Mouse (Mus musculus) intestine, embryonic 14.5 days (tissue): ENCODE data around the gene Cd19. TPM values are rescaled to one million over a fixed set of nuclear protein-coding genes. Genes with fewer than 3 reads are reported as not detected.

Source experiments
- ATAC-seq: fragments of 200-750 bp; cut with Nextera tagmentation; replicated peaks from 2 replicates; pipeline ENCODE4 v1.8.0; 2017; ENCODE audit warnings: low read depth, moderate number of reproducible peaks, moderate TSS enrichment, moderate library complexity; ENCODE audit not compliant: low FRiP score, low TSS enrichment
- DNase-seq: peaks from one replicate; pipeline ENCODE4 v3.0.0-alpha.2; 2018; ENCODE audit warnings: low spot score
- H3K27ac ChIP-seq: fragments of 300-500 bp; sonication (generic); 2 replicates; pipeline ENCODE4 v1.5.1; 2014; ENCODE audit warnings: low read depth, mild to moderate bottlenecking, control low read depth
- H3K27me3 ChIP-seq: fragments of 300-500 bp; sonication (generic); replicated peaks from 2 replicates; pipeline ENCODE4 v1.6.1; 2014; ENCODE audit warnings: low read length, control low read depth; ENCODE audit not compliant: control insufficient read depth, insufficient read depth
- H3K36me3 ChIP-seq: fragments of 300-500 bp; sonication (generic); 2 replicates; pipeline ENCODE4 v1.6.1; 2014; ENCODE audit warnings: low read length, control low read depth; ENCODE audit not compliant: control insufficient read depth, insufficient read depth
- H3K4me1 ChIP-seq: fragments of 300-500 bp; sonication (generic); replicated peaks from 2 replicates; pipeline ENCODE4 v1.6.1; 2014; ENCODE audit warnings: low read length, control low read depth, mixed read lengths; ENCODE audit not compliant: control insufficient read depth, insufficient read depth
- H3K4me2 ChIP-seq: fragments of 300-500 bp; sonication (generic); 2 replicates; pipeline ENCODE4 v1.6.1; 2014; ENCODE audit warnings: low read length
- H3K4me3 ChIP-seq: fragments of 300-500 bp; sonication (generic); 2 replicates; pipeline ENCODE4 v1.5.1; 2014; ENCODE audit warnings: low read depth, low read length, control low read depth, mixed read lengths
- H3K9ac ChIP-seq: fragments of 300-500 bp; sonication (generic); 2 replicates; pipeline ENCODE4 v1.6.1; 2014; ENCODE audit warnings: mild to moderate bottlenecking, low read length
- H3K9me3 ChIP-seq: fragments of 300-500 bp; sonication (generic); 2 replicates; pipeline ENCODE4 v1.6.1; 2016; ENCODE audit warnings: low read length, control low read depth; ENCODE audit not compliant: control insufficient read depth
- WGBS: fragments of 180-500 bp; shearing (Covaris S2); extraction: QIAGEN DNeasy Blood & Tissue Kit; methylation state at CpG from one replicate; pipeline ENCODE4 v1.1.7; 2014; 5-methylcytosine and 5-hydroxymethylcytosine counted together
- microRNA-seq: library from miRNA; unstranded; fragments of <30 nt; microRNA quantifications from one replicate; pipeline ENCODE4, GENCODE M21; 2016
- polyA plus RNA-seq: library from polyadenylated mRNA; unstranded; fragments of >200 nt; fragmentation: Nextera tagmentation; extraction: Ambion mirVana; gene quantifications from 2 replicates; pipeline ENCODE4 v1.2.1, GENCODE M21; 2014

Cd19 gene
- polyA plus RNA-seq, 1 experiment from 2014 or later = not detected

DNA sequence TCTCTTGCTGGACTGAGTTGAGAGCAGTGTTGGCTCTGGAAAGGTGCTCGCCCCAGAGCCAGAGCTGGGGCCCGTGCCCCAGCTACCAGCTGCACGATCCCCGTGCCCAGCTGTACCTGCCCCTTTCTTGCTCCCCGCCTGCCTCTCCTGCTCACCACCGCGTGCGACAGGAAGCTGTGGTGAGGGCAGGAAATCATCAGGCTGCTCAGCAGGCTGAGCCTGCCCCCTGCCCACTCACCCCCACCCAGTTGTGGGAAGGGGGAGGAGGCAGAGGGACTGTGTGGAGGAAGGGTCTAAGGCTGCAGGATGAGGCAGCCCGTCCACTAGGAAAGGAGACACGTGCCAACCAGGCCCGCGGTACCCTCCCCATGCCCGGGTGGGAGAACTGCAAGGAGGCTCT, 45.3 kb downstream of the Cd19 start, which contains the start of gene Lat:
TSS of gene Lat (minus strand) at position 178 of the 400 bp plus-strand sequence.
- Histone ChIP-seq H3K4me3 (no peak within 1 kb of the TSS), H3K9me3 (no peaks in the 10 kb centered on the region), H3K36me3 (peaks cover 45% of the 10 kb centered on the region), H3K9ac (no peak within 1 kb of the TSS), H3K4me2 (no peak within 1 kb of the TSS), H3K27me3 (no peaks in the 10 kb centered on the region), H3K27ac (no peak within 1 kb of the TSS), H3K4me1 (no peaks in the 10 kb centered on the region)
- ATAC-seq (0 out of 2 replicates have a peak, but pooled peaks have one; percentile 13), DNase-seq (no peak)
- 76% methylated on average over 13 of the region's 13 CpGs for WGBS

DNA sequence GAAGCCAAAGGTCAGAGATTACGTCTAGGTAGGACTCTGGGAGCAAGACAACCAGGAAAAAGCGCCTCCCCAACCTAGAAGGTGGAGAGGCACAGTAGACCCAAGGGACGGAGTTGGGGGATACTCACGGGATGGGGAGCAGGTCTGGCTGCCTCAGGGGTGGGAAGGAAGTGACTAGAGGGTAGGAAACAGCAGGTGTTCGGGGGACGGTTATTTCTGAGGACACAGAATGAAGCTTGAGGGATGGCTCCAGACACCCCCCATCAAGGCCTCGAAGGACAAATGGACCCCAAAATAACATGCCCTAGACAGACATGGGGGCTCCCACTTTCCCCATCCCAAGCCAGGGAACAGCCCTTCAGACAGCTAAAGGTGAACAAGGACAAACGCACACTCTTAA, 46.3 kb downstream of the Cd19 start:
- 92% methylated on average over 8 of the region's 8 CpGs for WGBS
- DNase-seq = no peak
- Histone ChIP-seq H3K4me2 (no peak overlapping the region), H3K4me1 (no peaks in the 10 kb centered on the region), H3K9me3 (no peaks in the 10 kb centered on the region), H3K27ac (no peak overlapping the region), H3K9ac (no peak overlapping the region), H3K36me3 (peaks cover 36% of the 10 kb centered on the region), H3K27me3 (no peaks in the 10 kb centered on the region), H3K4me3 (no peak overlapping the region)
- no peak for ATAC-seq

DNA sequence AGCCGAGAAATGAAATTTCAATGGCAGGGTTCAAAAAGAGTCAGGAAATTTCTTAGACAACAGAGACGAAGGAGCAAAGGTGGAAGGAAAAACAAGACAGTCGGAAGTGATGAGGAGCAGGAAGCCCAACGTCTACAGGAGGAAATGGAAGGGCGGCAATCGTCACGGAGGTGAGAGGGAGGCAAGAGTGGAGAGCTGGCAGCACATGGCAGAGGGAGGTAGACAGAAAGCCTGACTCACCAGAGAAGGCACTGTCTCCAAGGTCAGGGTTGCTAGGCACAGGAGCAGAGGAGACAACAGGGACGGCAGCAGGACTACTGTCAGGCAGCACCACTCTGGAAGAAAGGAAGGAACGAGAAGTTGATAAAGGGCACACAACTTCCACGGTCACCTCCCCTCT, 47.1 kb downstream of the Cd19 start:
- no peak for ATAC-seq
- no peak overlapping the region for H3K4me2 ChIP-seq
- no peak for DNase-seq
- no peak overlapping the region for H3K27ac ChIP-seq
- no peak overlapping the region for H3K4me3 ChIP-seq
- 86% methylated on average over 10 of the region's 10 CpGs for WGBS
- no peak overlapping the region for H3K9ac ChIP-seq
- peaks cover 30% of the 10 kb centered on the region for H3K36me3 ChIP-seq
- no peaks in the 10 kb centered on the region for H3K4me1 ChIP-seq
- no peaks in the 10 kb centered on the region for H3K9me3 ChIP-seq
- no peaks in the 10 kb centered on the region for H3K27me3 ChIP-seq

DNA sequence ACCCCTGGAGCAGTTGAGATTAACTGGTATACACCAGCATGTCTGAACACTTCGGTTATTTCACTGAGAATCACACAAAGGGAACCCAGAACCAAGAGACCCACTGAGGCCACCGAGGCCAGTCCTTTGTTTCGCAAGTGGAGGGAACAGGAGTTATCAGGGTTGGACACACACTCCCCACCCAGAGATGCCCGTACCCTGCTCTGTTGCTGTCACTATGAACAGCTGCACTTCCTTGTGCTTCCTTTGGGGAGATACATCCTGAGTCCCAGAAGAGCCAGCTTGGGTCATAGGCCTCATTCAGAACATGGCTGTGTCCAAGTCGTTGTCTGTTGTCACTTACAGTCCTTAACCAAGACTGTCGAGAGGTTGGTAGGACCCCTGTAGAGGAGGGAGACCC, 51.7 kb downstream of the Cd19 start:
- H3K4me3 ChIP-seq = no peak overlapping the region
- 80% methylated on average over 6 of the region's 6 CpGs for WGBS
- H3K9me3 ChIP-seq = no peaks in the 10 kb centered on the region
- H3K27me3 ChIP-seq = no peaks in the 10 kb centered on the region
- no peaks in the 10 kb centered on the region for H3K4me1 ChIP-seq
- DNase-seq = no peak
- no peak overlapping the region for H3K4me2 ChIP-seq
- no peak overlapping the region for H3K27ac ChIP-seq
- H3K36me3 ChIP-seq = no peaks in the 10 kb centered on the region
- no peak overlapping the region for H3K9ac ChIP-seq
- no peak for ATAC-seq

DNA sequence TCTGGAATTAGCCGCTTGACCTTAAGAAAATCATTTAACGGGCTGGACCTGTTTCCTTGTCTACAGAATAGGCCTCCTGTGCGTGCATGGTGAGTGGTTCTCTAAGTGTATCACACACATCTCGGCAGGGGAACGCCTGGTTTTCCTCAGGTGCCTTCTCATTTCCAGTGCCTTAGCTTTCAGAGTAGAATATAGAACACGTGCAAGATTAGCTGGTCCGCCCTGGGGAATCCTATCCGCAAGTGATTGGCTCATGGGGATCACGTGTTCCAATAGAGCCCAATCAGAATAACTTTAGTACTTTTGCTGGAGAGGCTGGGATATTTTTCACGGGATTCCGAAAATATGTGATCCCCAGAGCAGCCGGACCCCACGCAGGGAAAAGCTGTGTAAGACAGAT, 55.6 kb downstream of the Cd19 start:
- Histone ChIP-seq H3K36me3 (no peaks in the 10 kb centered on the region), H3K4me2 (no peak overlapping the region), H3K9ac (no peak overlapping the region), H3K4me3 (no peak overlapping the region), H3K9me3 (no peaks in the 10 kb centered on the region), H3K4me1 (no peaks in the 10 kb centered on the region), H3K27me3 (no peaks in the 10 kb centered on the region), H3K27ac (no peak overlapping the region)
- WGBS = 63% methylated on average over 13 of the region's 13 CpGs
- ATAC-seq (no peak), DNase-seq (no peak)

Small RNA genes lying within 50 kb of the gene (microRNA-seq; reads per million reads assigned to microRNA genes)
- gene Mir7058 = not detected

Other genes with a start within 250 kb of the Cd19 start
- gene Xpo6, start 214.4 kb downstream of the Cd19 start, polyA plus RNA-seq = 67.7 and 68.7 TPM in 2 replicates
- gene Sbk1, start 142.3 kb downstream of the Cd19 start, polyA plus RNA-seq = 33.8 and 34.2 TPM in 2 replicates
- 1.1 and 1.9 TPM in 2 replicates for gene Lat, start 45.3 kb downstream of the Cd19 start, polyA plus RNA-seq
- 44.4 and 45.9 TPM in 2 replicates for gene Spns1, start 37.4 kb downstream of the Cd19 start, polyA plus RNA-seq
- 2.3 and 2.6 TPM in 2 replicates for gene Nfatc2ip, start 18.2 kb downstream of the Cd19 start, polyA plus RNA-seq
- 24.6 and 27.6 TPM in 2 replicates for gene Rabep2, start 13.9 kb upstream of the Cd19 start, polyA plus RNA-seq
- gene Atp2a1, start 48.2 kb upstream of the Cd19 start, polyA plus RNA-seq = 0.16 TPM in 1 of 2 replicates, not detected in the other
- gene Sh2b1, start 60.5 kb upstream of the Cd19 start, polyA plus RNA-seq = 40.9 and 41.4 TPM in 2 replicates
- 188 and 192 TPM in 2 replicates for gene Tufm, start 72.5 kb upstream of the Cd19 start, polyA plus RNA-seq
- gene Atxn2l, start 88.5 kb upstream of the Cd19 start, polyA plus RNA-seq = 44.4 and 50.7 TPM in 2 replicates
- gene Eif3c, start 151.5 kb upstream of the Cd19 start, polyA plus RNA-seq = 184 and 188 TPM in 2 replicates
- gene Apobr, start 170.1 kb upstream of the Cd19 start, polyA plus RNA-seq = 0.60 and 1.1 TPM in 2 replicates
- gene Cln3, start 170.9 kb upstream of the Cd19 start, polyA plus RNA-seq = 24.3 and 30.3 TPM in 2 replicates
- gene Il27, start 180.1 kb upstream of the Cd19 start, polyA plus RNA-seq = not detected in 2 replicates
- gene Nupr1, start 216.0 kb upstream of the Cd19 start, polyA plus RNA-seq = 6.6 and 27.3 TPM in 2 replicates
- gene Sgf29, start 234.4 kb upstream of the Cd19 start, polyA plus RNA-seq = 53.4 and 64.5 TPM in 2 replicates